Mouse (Mus musculus) G1E (cell line): ENCODE measurements around the gene Bcl11b.

ENCODE experiments used
- CTCF ChIP-seq: IDR thresholded peaks from 2 replicates; pipeline ENCODE4 v1.5.1; 2012; ENCODE audit warnings: low read depth, low read length, inconsistent platforms, mixed read lengths
- POLR2AphosphoS5 ChIP-seq: IDR thresholded peaks from 2 replicates; pipeline ENCODE4 v1.6.1; 2012; ENCODE audit warnings: low read depth, low read length, inconsistent platforms; ENCODE audit not compliant: insufficient replicate concordance

DNA sequence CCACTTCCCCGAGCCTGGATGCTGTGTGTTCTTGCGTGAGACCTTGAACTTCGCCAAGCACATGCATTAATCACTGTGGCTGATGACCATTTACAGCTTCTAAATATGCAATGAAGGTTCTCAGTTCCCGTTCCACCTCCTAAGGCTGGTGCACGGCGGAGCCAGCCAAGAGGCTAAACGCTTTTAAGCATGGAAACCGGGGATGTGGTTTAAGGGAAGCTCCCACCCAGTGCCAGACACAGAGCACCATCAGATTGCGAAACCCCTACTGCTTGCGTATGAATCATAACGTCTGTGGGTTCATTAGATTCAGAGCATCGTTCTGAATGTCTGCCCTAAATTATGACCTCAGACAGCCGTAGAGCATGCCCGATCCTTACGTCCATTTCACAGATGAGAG lies 41.6 kb downstream of the Bcl11b start:
- TF ChIP-seq CTCF (no peak), POLR2AphosphoS5 (no peak)
